Mouse (Mus musculus) adrenal gland, postnatal 10 days (tissue): ENCODE data around the gene Drc7. TPM values are rescaled to one million over a fixed set of nuclear protein-coding genes. Genes with fewer than 3 reads are reported as not detected.
A peak's percentile ranks its signal among the peaks of the same experiment; 100 is the strongest.

Source experiments
- DNase-seq: peaks from one replicate; pipeline ENCODE4 v3.0.0; 2021; ENCODE audit warnings: mixed read lengths
- long read RNA-seq, 2 experiments: library from polyadenylated mRNA; stranded (forward); transcript quantifications; one replicate each; pipeline ENCODE4 v2.0.0; 2021
- total RNA-seq, 2 experiments: library from RNA; stranded (reverse); gene quantifications; 2 replicates each; pipeline ENCODE4 v1.2.3; 2021

The Drc7 gene
- not detected for total RNA-seq
- long read RNA-seq, experiment 1: 0 reads
- long read RNA-seq, experiment 2: 0 reads

DNA sequence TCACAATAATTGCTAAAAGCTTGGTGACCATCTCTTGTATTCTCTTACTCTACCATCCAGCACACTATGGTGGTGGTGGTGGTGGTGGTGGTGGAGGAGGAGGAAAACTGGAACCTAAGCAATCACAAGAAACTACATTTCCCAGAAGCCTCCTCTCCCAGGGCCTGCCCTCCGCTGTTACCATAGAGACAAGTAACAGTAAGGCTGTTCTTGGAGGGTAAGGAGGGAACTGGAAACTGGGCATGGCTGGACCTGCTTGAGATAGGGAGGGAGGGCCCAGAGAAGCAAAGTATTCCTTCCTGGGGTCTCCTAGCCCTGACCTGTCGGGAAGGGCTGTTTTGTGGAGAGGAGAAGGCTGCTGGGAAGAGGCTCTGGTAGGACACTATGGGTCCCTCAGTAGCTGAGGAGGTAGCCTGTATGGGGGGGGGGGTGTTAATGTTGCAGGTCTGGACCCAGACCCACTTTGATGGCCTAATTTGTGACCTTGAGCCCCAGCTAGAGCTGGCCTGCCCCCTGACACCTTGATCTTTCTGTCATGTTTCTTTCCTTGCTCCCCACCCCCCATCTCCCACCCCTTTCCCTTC is at the start of gene Drc7:
Gene Drc7, plus strand, starts transcription at position 177 of the 584 bp plus-strand sequence.
- DNase-seq: peak; percentile 19

DNA sequence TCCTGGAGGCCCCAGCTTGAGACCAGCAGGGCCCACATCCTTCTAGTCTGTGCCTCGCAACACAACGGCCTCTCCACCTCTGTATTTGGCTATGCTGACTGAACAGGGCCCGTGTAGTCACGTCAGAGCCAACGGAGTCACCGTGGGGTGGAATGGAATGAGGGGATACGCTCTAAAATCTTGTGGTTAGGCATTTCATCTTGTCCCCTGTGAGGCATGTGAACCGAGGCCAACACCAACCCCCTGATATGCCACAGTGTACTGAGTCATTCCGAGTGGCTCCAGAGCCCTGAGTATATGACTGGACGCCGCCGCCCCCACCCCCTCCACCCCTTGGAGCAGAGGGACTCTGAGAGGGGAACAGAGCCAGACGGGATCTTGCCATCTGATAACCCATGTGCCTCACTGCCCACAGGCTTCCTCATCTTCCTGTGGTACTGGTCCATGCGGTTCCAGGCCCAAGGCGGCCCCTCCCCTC is 42.4 kb upstream of the Drc7 start:
- DNase-seq: no peak

DNA sequence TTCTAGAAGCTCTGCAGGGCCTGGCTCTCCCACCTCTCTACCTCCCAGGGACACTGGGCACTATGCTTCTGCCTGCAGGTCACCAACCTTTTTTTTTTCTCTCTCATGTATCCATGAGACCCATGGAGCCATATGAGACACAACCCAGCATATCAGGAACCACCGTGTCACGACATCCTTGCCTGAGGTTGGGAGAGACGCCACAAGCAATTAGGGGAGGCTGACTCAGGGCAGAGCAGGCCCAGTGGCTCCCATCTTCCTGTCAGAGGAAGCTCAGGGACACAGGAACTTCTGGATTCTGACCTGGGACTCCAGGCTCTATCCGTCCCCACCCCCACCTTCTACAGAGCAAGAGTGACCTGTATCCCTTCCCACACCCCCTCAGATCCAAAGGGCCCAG is 39.0 kb upstream of the Drc7 start:
- DNase-seq: no peak

DNA sequence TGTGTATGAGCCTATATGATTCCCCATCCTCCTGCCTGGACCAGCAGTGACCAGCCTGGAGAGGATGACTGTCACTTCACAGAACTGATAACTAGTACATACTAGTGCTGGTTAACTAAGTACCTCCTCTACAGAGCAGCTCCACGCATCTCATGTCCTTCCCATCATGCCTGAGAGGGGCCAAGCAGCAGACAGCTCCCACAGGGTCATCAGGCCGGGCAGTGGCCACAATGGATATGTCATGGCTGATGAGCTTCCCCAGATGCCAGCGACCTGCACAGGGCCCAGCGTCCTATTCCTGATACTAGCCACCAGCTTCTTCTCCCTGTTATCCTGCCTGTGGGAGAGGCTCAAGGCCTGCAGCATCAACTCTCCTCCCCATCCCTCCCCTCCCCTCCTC is 38.2 kb upstream of the Drc7 start:
- DNase-seq: no peak

DNA sequence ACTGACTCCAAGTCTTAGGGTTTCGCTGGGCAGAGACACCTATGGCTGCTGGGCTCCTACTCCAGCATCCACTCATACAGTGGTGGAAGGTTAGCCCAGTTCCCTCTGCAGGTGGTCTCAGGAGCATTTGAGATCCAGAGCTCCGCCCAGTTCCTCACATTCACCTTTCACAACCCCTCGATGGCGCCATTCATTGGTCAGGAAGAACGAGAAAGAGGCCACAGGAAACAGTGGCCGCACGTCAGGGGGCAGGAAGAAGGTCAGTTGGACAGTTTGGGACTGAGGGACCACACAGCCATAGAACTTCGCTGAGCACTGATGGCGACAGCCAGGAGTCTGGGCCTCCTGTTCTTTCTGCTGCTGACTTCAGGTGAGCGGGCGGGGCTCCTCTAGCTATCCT is 37.5 kb upstream of the Drc7 start, which contains the start of gene Adgrg3:
Gene Adgrg3, plus strand, starts transcription at position 242 of the 400 bp plus-strand sequence.
- DNase-seq: no peak

DNA sequence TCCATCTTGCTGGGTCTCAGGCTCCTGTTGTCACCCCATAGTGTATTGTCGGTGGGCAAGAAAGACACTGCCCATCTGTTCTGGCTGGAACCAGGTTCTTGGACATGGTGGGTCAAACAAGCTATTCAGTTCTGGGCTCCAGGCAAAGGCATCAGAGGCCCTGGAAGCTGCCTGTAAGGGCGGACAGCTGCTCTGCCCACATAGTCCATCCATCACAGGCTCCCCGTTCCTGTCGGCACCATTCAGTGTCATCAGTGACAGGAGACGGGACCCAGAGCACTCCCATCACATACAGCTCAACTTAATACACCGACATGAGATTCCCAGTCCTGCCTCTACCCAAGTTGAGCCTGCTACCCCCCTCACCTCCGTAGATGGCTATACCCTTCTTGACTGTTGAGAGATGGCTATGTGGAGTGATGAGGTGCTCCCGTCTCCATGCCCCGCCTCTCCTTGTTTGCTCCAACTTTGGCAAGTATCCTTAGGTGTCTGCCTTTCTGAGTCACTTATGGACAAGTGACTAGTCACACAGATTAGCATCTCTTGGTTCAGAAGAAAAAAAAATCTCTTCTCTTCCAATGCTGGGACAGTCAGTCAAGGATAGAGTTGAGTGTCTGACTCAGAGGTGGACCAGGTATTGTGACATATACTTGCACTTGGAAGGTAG is 36.8 kb upstream of the Drc7 start:
- DNase-seq: no peak

DNA sequence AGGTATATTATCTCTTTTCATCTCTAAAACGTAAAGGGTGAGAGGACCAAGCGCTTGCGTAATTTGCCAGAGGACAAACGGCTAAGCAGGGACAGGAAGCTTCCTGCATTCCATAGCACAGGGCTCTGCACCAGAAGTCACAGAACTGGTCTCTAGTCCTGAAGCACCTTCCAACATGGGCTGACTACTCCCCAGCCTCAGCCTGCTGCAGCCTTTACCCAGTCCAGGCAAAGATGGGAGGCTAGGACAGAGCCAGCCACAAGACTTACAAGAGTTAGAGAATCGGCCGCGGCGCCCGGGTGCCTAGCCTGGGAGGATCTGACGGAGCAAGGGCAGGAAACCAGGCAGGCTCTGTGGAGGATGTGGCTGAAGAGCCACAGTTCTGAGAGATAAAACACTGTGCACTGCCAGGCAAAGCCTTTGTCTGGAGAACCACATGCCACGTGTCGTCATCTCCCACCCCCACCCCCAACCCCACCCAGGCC is 34.6 kb upstream of the Drc7 start:
- no peak for DNase-seq

DNA sequence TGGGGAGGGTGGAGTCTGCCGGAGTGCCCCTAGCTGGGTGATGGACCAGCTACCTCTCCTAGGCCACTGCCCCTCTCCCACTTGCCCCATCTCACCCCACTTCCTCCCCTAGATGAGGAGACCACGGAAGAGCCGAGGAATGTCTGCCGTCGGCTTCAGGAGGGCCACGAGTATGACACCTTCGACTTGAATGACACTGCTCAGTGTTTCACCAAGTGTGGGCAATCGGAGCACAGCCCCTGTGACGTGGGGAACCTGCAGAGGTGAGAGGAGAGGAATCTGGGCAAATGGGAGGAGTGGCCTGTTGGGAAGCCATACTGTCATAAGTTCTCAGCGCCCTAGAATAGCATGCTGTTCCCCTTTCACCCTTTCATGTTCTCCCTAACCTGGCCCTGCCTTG is 34.1 kb upstream of the Drc7 start:
- no peak for DNase-seq

DNA sequence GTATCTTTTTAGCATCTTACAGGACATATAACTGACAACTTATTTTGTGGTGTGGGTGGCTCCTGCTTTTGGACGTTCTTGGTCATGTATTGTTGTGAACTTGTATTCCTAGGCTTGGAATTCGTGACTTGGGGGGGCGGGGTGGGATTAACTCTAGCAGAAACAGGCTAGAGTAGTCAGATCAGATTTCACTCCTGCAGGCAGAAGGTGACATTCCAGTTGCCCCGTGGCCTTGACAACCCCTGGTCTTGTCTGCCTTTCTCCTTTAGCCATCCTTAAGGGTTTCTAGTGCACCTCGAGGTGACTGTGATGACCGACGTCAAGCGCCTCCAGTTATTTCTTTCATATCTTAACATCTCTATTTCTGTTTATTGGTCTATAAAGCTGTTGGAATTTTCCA is 31.7 kb upstream of the Drc7 start:
- DNase-seq: no peak

DNA sequence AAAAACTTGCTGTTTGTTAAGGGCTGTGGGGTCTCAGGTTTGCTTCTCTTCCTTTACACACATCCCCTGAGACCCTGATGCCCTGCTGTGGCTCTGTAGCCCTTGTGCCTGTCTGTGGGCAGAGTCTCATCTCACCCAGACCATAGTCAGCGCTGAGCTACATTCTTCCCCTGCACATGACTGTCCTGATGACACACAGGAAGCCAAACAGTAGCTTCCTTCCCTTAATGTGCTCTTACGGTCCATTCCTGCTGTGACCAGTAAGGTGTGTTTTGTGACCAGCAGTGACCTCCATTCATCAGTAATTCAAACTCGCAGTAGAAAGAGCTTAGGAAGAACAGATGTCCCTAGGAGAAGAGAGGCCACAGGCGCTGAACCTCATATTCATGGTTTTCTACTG is 30.5 kb upstream of the Drc7 start:
- DNase-seq: no peak

DNA sequence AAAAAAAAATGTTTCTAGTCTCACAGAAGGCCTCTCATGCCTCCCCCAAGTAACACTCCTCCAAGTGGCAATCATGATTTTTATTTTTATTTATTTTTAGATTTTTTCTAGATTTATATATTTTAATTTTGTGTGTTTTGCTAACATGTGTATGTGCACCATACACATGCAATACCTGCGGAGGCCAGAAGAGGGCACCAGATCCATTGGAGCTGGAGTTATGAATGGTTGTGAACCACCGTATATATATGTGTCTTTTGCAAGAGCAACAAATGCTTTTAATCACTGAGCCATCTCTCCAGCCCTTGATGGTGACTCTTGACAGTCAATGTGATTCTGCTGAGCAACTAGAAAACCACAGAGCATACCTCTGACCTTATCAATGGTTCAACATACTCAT is 29.5 kb upstream of the Drc7 start:
- DNase-seq: peak; percentile 55

DNA sequence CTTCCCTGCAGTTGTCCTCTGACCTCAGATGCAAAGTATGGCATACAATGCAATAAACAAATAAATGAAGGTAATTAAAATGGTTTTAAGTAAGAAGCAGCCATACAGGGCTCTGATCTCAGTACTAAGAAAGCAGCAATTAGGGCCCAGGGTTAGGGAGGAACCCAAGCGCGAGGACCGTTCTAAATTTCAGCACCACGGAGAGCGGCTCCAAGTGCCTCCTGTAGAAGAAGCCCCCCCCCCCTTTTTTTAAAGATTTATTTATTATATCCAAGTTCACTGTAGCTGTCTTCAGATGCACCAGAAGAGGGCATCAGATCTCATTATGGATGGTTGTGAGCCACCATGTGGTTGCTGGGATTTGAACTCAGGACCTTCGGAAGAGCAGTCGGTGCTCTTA is 26.5 kb upstream of the Drc7 start:
- peak; percentile 37 for DNase-seq

DNA sequence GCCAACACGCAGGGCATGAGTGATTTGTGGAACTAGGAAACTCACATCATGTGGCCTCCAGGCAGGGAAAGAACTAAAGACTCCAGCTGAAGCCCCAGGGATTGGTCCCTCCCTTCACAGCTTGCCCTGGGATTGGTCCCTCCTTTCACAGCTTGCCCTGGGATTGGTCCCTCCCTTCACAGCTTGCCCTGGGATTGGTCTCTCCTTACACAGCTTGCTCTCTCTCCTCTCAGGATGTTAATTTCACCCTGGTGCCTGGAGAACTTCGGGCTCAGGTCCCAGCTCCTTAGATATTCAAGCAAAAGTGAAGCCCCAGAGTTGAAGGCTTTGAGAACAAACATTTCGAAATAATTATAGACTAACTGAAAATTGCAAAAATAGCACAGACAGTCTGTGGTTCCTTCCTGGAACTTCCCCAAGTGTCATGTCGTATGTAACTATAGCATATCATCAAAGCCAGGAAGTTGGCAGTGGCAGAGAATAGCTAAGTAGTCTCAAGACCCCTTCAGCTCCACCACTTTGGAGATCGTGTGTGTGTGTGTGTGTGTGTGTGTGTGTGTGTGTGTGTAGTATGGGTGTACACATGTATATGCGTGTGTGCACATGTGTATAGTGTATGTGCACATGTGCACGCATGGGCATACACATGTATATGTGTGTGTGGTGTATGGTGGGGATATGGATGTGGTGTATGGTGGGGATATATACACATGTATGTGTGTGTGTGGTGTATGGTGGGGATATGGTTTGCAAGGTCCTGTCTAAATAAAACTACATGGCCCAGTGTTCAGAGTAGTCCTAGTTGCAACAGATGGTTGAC is 17.6 kb upstream of the Drc7 start:
- peak; percentile 46 for DNase-seq

DNA sequence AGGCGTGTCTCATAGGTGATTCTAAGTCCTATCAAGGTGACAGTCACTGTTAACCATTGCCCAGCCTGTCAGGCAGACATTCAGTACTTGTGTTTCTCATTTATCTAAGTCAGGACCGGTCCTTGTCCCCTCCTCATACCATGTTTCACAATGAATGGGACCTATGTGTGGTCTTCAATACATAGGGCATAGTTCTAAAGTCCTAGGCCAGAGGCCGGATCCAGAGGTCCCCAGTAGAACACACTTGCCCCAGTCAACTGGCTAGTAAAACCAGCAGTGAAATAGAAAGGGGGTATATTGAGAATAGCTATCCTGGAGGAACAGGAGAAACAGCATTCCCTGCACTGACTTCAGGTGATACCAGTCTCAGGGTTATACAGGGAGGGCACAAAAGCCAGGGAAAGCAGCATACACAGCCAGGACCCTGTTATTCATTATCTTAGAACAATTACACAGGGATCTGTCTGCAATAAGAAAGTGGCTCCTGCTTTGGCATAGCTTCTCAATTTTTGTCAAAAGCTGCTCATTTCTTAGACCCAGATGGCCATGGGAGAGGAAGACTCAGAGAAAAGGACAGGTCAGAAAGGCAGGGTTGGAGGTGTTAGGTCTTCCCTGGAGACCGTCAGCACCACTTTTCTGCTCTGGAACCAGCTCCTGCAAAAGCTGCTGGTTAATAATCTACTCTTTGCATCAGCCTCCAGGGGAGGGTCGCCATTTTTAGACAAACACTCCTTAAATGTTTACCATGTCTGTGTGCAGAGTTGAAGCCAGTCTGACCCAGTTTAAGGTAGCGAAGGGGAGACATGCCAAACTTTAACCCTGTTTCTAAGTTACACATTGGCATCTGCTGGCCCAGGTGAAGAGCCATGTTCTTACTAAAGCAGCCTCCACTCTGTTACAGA is 12.8 kb upstream of the Drc7 start:
- DNase-seq: no peak

DNA sequence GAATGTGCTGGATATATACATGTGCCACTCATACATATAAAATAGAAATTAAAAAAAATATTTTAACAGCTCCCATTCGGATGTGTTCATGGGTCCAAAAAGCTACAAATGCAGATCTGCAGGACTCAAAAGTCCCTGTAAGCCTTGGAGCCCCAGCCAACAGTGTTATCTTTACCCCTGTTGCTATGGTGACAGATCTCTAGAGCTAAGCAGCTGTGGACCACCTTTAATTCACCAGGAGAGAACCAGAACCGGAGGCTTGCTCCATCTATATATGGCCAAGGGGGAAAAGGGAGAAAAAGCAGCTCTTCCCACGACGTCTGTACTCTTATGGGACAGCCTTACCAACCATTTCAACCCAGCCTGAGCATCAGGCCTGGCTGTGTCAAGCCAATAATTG is 10.1 kb upstream of the Drc7 start:
- DNase-seq: no peak

DNA sequence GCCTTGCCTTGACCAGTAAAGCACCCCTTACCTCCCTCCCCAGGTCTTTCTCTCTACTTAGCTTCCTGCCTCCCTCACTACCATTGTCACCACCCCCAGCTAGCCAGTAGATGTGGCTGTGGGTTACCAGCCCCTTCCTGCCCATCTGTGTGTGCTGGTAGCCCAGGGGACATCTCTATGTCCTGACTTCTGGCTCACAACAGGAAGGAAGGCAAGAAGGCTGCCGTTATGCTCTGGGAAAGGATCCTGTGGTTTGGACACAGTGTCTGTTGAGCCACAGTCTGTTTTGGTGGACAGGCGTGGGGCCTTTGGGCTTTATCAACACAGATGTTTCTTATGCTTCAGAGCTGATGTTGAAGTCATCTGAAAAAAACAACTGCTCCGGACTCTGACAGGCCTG is 7.9 kb upstream of the Drc7 start:
- no peak for DNase-seq

DNA sequence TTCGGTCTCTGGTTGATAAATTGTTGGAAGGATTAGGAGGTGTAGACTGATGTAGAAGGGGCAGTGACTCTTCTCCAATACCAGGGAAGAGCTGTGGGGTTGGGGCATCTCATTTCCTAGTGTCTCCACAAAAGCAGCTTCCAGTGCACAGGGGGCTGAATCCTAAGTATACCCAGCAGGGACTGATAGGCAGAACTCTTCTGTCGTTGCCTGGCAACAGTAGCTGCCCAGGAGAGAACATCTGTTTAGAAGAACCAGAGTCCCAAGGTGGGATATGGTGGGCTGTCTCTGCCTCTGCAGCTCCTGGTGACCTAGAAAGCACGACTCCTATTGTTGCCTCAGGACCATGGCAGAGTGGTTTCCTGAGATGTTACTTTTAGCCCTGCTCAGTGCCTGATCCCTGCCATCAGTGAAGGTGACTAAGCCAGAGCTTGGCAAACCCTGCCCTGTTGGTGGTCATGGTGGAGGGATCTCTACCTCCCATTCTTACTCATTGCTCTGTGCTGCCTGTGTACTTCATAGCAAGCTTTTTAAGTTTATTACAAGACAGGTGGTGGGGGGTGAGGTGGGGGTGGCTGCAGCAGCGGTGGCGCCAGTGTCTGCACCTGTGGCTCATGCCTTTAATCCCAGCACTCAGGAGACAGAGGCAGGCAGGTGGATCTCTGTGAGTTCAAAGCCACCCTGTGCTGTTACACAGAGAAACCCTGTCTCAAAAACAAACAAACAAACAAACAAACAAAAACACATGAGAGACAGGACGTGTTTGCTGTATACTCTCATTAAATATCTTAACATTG is 6.8 kb upstream of the Drc7 start:
- no peak for DNase-seq

DNA sequence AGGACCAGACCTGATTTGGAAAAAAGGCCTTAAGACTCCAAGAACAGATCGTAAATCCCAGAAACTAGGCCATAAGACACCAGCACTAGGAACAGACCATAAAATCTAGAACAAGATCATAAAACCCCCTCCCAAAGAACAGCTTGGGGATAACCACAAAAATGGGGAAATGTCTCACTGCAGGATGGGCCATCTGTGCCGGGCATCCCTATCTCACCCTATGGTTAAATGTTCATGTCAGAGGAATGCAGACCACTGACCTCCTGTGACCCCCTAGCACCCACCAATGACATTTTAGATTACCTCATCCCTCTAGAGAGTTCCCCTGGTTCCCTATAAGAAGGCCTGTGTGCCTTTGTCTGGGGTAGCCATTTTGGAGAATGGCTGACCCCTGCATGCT is 5.3 kb upstream of the Drc7 start:
- DNase-seq: no peak

DNA sequence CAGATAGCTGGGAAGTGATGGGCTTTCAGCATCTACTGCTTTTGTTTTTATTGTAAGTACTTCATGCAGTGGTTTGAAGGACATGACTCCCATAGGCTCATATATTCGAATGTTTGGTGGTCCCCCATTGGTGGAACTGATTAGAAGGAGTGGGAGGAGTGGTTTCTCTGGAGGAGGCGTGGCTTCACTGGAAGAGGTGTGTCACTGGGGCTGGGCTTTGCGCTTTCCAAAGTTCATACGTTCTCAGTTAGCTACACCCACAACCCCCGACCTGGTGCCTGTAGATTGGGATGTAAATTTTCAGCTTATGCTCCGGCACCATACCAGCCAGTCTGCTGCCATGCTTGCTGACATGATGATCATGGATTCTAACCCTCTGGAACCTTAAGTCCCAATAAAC is 465 bp upstream of the Drc7 start:
- DNase-seq: no peak

DNA sequence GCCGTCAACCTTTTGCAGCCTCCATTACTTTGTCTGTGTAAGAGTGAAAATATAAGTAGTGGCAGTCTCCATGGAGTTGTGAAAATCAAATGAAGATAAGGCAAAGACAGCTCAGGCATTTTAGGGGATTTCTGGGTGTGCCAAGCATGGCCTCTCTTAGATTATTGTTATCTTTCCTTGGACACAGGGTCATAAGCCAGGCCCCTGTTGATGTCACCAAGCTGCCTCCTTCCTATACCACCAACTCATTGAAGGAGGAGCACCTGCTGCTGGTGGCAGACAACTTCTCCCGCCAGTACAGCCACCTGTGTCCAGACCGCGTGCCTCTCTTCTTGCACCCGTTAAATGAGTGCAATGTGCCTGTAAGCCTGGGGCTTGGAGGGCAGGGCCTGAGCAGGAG is 1.5 kb downstream of the Drc7 start:
- DNase-seq: no peak

DNA sequence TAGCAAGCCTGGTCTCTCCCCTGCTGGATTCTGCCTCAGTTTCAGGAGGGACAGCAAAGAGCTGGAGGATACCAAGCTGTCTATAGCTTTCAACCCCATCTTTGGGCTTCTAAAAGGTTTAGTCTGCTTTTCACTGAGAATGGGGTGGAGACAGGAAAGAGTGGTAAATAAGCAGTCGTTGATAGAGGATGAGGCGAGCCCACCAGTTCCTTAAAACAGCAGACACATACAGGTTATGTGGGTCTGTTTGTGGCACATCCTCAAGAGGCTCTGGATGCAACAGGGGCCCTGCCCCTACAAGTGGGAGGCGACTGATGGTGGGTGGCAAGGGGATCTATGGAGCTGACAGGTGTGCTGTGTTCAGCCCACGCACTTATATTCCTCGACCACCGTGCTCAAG is 3.8 kb downstream of the Drc7 start:
- DNase-seq: no peak
